Comparison of ENCODE assay signal across 10 mouse cellular contexts in the genomic region with DNA sequence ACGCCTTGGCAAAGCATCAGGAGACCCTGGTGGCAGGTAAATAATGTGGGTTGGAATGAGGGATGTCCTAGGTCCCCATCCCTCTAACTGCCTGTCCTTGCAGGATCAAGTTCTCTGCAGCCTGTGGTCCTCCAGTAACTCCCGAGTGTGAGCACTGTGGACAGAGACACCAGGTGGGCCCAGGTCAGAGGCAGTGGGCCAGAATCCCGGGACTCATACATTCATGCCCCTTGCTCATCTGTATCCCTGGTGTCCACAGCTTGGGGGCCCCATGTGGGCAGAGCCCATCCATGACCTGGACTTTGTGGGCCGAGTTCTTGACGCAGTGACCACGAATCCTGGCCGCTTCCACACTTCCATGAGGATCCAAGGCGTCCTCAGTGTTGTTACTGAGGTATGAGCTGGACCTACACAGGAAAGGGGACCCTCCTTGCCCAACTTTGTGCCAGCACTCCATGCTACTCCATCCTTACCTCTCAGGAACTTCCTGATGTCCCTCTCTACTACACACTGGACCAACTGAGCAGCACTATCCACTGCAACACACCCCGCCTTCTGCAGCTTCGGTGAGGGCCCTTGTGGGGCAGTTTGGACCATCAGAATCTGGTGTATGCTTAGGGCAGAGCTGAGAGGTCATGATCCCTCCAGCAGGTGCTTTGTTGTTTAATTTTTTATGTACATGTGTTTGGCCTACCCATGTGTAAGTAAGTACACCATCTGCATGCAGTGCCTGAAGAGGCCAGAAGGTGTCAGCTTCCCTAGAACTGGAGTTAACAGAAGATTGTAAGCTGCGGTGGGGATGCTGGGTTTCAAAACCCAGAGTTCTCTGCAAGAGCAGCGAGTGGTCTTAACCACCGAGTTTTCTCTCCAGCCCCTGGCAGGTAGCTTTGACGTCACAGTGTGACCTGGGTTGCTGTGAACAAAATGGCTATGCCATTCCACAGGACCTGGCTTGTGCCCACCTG. TPM values are rescaled to one million over a fixed set of nuclear protein-coding genes. Genes with fewer than 3 reads are reported as not detected.
A peak's percentile ranks its signal among the peaks of the same experiment; 100 is the strongest.
DNase-seq lines count a peak whose midpoint lies in the region; ATAC-seq and TF ChIP-seq lines count a peak whose summit lies in the region.
"Had no signal": no experiment of that assay in that cellular context is flagged by ENCODE, and none has a peak within 500 bp of the region (broad histone marks: within the 10 kb centered on the region; RNA-seq: fewer than 3 reads in every experiment).

No protein-coding gene starts in this region.

- peaks cover 1% of the 10 kb centered on the region; the same call in 1 of the 2 replicates for H3K4me1 ChIP-seq in forebrain, embryonic 11.5 days (replicated peaks; ENCODE audit: control insufficient read depth, insufficient read depth, low read length)
- peaks cover 10% of the 10 kb centered on the region; the same call in 1 of the 2 replicates for H3K4me1 ChIP-seq in forebrain, embryonic 16.5 days (replicated peaks; ENCODE audit: control insufficient read depth, insufficient read depth, low read length)
- no peaks in the 10 kb centered on the region; the same call in 1 of the 2 replicates for H3K4me1 ChIP-seq in lung, embryonic 14.5 days (ENCODE audit: insufficient read depth)
- H3K4me1 ChIP-seq in liver, embryonic 15.5 days (replicated peaks), result peaks cover 37% of the 10 kb centered on the region

- H3K4me3 ChIP-seq in forebrain, embryonic 11.5 days (ENCODE audit: low read depth, low read length), result no peak overlapping the region
- no peak overlapping the region for H3K4me3 ChIP-seq in forebrain, embryonic 16.5 days (replicated peaks; ENCODE audit: low read length)
- H3K4me3 ChIP-seq in lung, embryonic 14.5 days (ENCODE audit: low read depth, low read length), result no peak overlapping the region
- no peak overlapping the region for H3K4me3 ChIP-seq in liver, embryonic 15.5 days (replicated peaks)
- H3K4me3 ChIP-seq: heart, embryonic 15.5 days; midbrain, embryonic 12.5 days had no signal

- WGBS in forebrain, embryonic 11.5 days, result 85% methylated on average over 14 of the region's 14 CpGs
- 82% methylated on average over 14 of the region's 14 CpGs for WGBS in forebrain, embryonic 16.5 days
- 87% methylated on average over 14 of the region's 14 CpGs for WGBS in lung, embryonic 14.5 days
- 75% methylated on average over 14 of the region's 14 CpGs for WGBS in liver, embryonic 15.5 days (ENCODE audit: insufficient replicate concordance)

- peak; percentile 67 for TF ChIP-seq CTCF in lung, embryonic 14.5 days (IDR thresholded peaks at IDR 0.05; ENCODE audit: low read depth)

- peaks cover 3% of the 10 kb centered on the region; the same call in 1 of the 2 replicates for H3K36me3 ChIP-seq in forebrain, embryonic 11.5 days (ENCODE audit: control insufficient read depth, insufficient read depth, low read length)
- peaks cover 16% of the 10 kb centered on the region; the same call in 1 of the 2 replicates for H3K36me3 ChIP-seq in forebrain, embryonic 16.5 days (ENCODE audit: control insufficient read depth, insufficient read depth)
- peaks cover 54% of the 10 kb centered on the region for H3K36me3 ChIP-seq in lung, embryonic 14.5 days (ENCODE audit: insufficient read depth)
- peaks cover 68% of the 10 kb centered on the region for H3K36me3 ChIP-seq in liver, embryonic 15.5 days (replicated peaks)

- no peak for ATAC-seq in forebrain, embryonic 11.5 days (replicated peaks; ENCODE audit: low FRiP score)
- ATAC-seq in forebrain, embryonic 16.5 days, result no peak
- ATAC-seq in lung, embryonic 14.5 days (ENCODE audit: insufficient read depth), result no peak
- ATAC-seq in activated CD4-positive, CD25-positive, alpha-beta regulatory T cell, adult 4 months, result peak; percentile 50
- ATAC-seq in liver, embryonic 15.5 days (ENCODE audit: insufficient read depth), result no peak

- no peaks in the 10 kb centered on the region for H3K9me3 ChIP-seq in forebrain, embryonic 11.5 days (ENCODE audit: control insufficient read depth, low read length)
- H3K9me3 ChIP-seq in forebrain, embryonic 16.5 days (ENCODE audit: control insufficient read depth, low read length), result no peaks in the 10 kb centered on the region
- no peaks in the 10 kb centered on the region for H3K9me3 ChIP-seq in lung, embryonic 14.5 days (ENCODE audit: low read depth, low read length)
- H3K9me3 ChIP-seq in liver, embryonic 15.5 days (replicated peaks), result no peaks in the 10 kb centered on the region
- H3K9me3 ChIP-seq: heart, embryonic 15.5 days; midbrain, embryonic 12.5 days had no signal

- H3K9ac ChIP-seq in forebrain, embryonic 11.5 days (ENCODE audit: low read length), result no peak overlapping the region
- H3K9ac ChIP-seq in forebrain, embryonic 16.5 days (replicated peaks; ENCODE audit: low read depth, low read length), result no peak overlapping the region
- no peak overlapping the region for H3K9ac ChIP-seq in lung, embryonic 14.5 days
- H3K9ac ChIP-seq in liver, embryonic 15.5 days, result no peak overlapping the region
- H3K9ac ChIP-seq: heart, embryonic 15.5 days; midbrain, embryonic 12.5 days had no signal

- H3K27ac ChIP-seq in forebrain, embryonic 11.5 days (ENCODE audit: low read depth, low read length), result no peak overlapping the region
- H3K27ac ChIP-seq in forebrain, embryonic 16.5 days (ENCODE audit: low read length), result no peak overlapping the region
- no peak overlapping the region for H3K27ac ChIP-seq in lung, embryonic 14.5 days (ENCODE audit: low read depth)
- 0 out of 2 replicates have a peak overlapping the region, but pooled peaks have one; percentile 98 for H3K27ac ChIP-seq in liver, embryonic 15.5 days (replicated peaks)
- H3K27ac ChIP-seq: heart, embryonic 15.5 days; midbrain, embryonic 12.5 days had no signal

- no peak overlapping the region for H3K4me2 ChIP-seq in forebrain, embryonic 11.5 days (ENCODE audit: low read depth, low read length, severe bottlenecking)
- no peak overlapping the region for H3K4me2 ChIP-seq in forebrain, embryonic 16.5 days (ENCODE audit: low read length)
- no peak overlapping the region for H3K4me2 ChIP-seq in lung, embryonic 14.5 days
- H3K4me2 ChIP-seq in liver, embryonic 15.5 days, result no peak overlapping the region
- H3K4me2 ChIP-seq: heart, embryonic 15.5 days; midbrain, embryonic 12.5 days had no signal

- peaks cover 16% of the 10 kb centered on the region for H3K27me3 ChIP-seq in forebrain, embryonic 11.5 days (ENCODE audit: control insufficient read depth, insufficient read depth, low read length)
- peaks cover 13% of the 10 kb centered on the region for H3K27me3 ChIP-seq in forebrain, embryonic 16.5 days (replicated peaks; ENCODE audit: control insufficient read depth, insufficient read depth, low read length)
- 0 out of 2 replicates have a peak, but pooled peaks cover 4% of the 10 kb centered on the region for H3K27me3 ChIP-seq in lung, embryonic 14.5 days (ENCODE audit: insufficient read depth, low read length)
- no peaks in the 10 kb centered on the region for H3K27me3 ChIP-seq in liver, embryonic 15.5 days

- peak; percentile 70 for DNase-seq in forebrain, embryonic 11.5 days (ENCODE audit: low spot score)
- DNase-seq in lung, embryonic 14.5 days, result peak; percentile 82
- DNase-seq in lung, postnatal 25 days (ENCODE audit: low spot score), result no peak
- DNase-seq in urinary bladder, postnatal 25 days (ENCODE audit: low spot score), result no peak
- no peak for DNase-seq in adrenal gland, adult (ENCODE audit: inconsistent age in 2 of 2, low spot score in 1 of 2)

RNA-seq across cellular contexts. Expression of a gene that starts 3.8 kb away (rescaled TPM):
- polyA plus RNA-seq in forebrain, embryonic 11.5 days (2014; fragmentation: Nextera tagmentation; extraction: Ambion mirVana), result 5.0 and 5.7 TPM in 2 replicates
- polyA plus RNA-seq in forebrain, embryonic 16.5 days (2015; fragmentation: Nextera tagmentation; extraction: Ambion mirVana), result 2.6 and 2.9 TPM in 2 replicates
- polyA plus RNA-seq in lung, embryonic 14.5 days (2014; fragmentation: Nextera tagmentation; extraction: Ambion mirVana), result 12.0 and 12.5 TPM in 2 replicates
- polyA plus RNA-seq in activated CD4-positive, CD25-positive, alpha-beta regulatory T cell, adult 4 months (2017; shearing (Covaris generic)), result 1 to 10 TPM in 1 of 2 experiments, under 1 TPM in 1; 0.85 to 1.2 TPM
- 55.3 and 58.3 TPM in 2 replicates for polyA plus RNA-seq in liver, embryonic 15.5 days (2015; fragmentation: Nextera tagmentation; extraction: Ambion mirVana)

RNA-seq across cellular contexts. Expression of a gene that starts 9.8 kb away (rescaled TPM):
- 34.6 and 37.7 TPM in 2 replicates for polyA plus RNA-seq in forebrain, embryonic 11.5 days (2014; fragmentation: Nextera tagmentation; extraction: Ambion mirVana)
- 15.5 and 15.7 TPM in 2 replicates for polyA plus RNA-seq in forebrain, embryonic 16.5 days (2015; fragmentation: Nextera tagmentation; extraction: Ambion mirVana)
- polyA plus RNA-seq in lung, embryonic 14.5 days (2014; fragmentation: Nextera tagmentation; extraction: Ambion mirVana), result 29.8 and 33.8 TPM in 2 replicates
- polyA plus RNA-seq in activated CD4-positive, CD25-positive, alpha-beta regulatory T cell, adult 4 months (2017; shearing (Covaris generic)), result 10 to 100 TPM in 1 of 2 experiments, 1 to 10 TPM in 1; 9.4 to 12.5 TPM
- polyA plus RNA-seq in liver, embryonic 15.5 days (2015; fragmentation: Nextera tagmentation; extraction: Ambion mirVana), result 6.2 and 7.2 TPM in 2 replicates

RNA-seq across cellular contexts. Expression of a gene that starts 11.3 kb away (rescaled TPM):
- polyA plus RNA-seq in forebrain, embryonic 11.5 days (2014; fragmentation: Nextera tagmentation; extraction: Ambion mirVana), result 52.7 and 72.3 TPM in 2 replicates
- 63.4 and 73.3 TPM in 2 replicates for polyA plus RNA-seq in forebrain, embryonic 16.5 days (2015; fragmentation: Nextera tagmentation; extraction: Ambion mirVana)
- 66.1 and 68.6 TPM in 2 replicates for polyA plus RNA-seq in lung, embryonic 14.5 days (2014; fragmentation: Nextera tagmentation; extraction: Ambion mirVana)
- 10 to 100 TPM; 32.6 to 49.8 TPM for polyA plus RNA-seq in activated CD4-positive, CD25-positive, alpha-beta regulatory T cell, adult 4 months (2017; shearing (Covaris generic))
- polyA plus RNA-seq in liver, embryonic 15.5 days (2015; fragmentation: Nextera tagmentation; extraction: Ambion mirVana), result 27.9 and 36.1 TPM in 2 replicates

RNA-seq across cellular contexts. Expression of a gene that starts 25.4 kb away (rescaled TPM):
- 3.0 and 3.1 TPM in 2 replicates for polyA plus RNA-seq in forebrain, embryonic 11.5 days (2014; fragmentation: Nextera tagmentation; extraction: Ambion mirVana)
- 2.0 and 2.2 TPM in 2 replicates for polyA plus RNA-seq in forebrain, embryonic 16.5 days (2015; fragmentation: Nextera tagmentation; extraction: Ambion mirVana)
- 2.7 and 2.8 TPM in 2 replicates for polyA plus RNA-seq in lung, embryonic 14.5 days (2014; fragmentation: Nextera tagmentation; extraction: Ambion mirVana)
- polyA plus RNA-seq in activated CD4-positive, CD25-positive, alpha-beta regulatory T cell, adult 4 months (2017; shearing (Covaris generic)), result 10 to 100 TPM; 20.2 to 37.5 TPM
- 8.1 and 8.7 TPM in 2 replicates for polyA plus RNA-seq in liver, embryonic 15.5 days (2015; fragmentation: Nextera tagmentation; extraction: Ambion mirVana)

RNA-seq across cellular contexts. Expression of a gene that starts 34.8 kb away (rescaled TPM):
- 67.3 and 68.7 TPM in 2 replicates for polyA plus RNA-seq in forebrain, embryonic 11.5 days (2014; fragmentation: Nextera tagmentation; extraction: Ambion mirVana)
- 22.5 and 25.5 TPM in 2 replicates for polyA plus RNA-seq in forebrain, embryonic 16.5 days (2015; fragmentation: Nextera tagmentation; extraction: Ambion mirVana)
- polyA plus RNA-seq in lung, embryonic 14.5 days (2014; fragmentation: Nextera tagmentation; extraction: Ambion mirVana), result 81.7 and 83.8 TPM in 2 replicates
- polyA plus RNA-seq in activated CD4-positive, CD25-positive, alpha-beta regulatory T cell, adult 4 months (2017; shearing (Covaris generic)), result 10 to 100 TPM; 54.7 to 56.1 TPM
- 22.8 and 23.1 TPM in 2 replicates for polyA plus RNA-seq in liver, embryonic 15.5 days (2015; fragmentation: Nextera tagmentation; extraction: Ambion mirVana)

Comparison
In these comparisons a context has a peak if more than half of its experiments do, and no peak if none do; other contexts are left out.
1. DNase-seq: peak in forebrain, embryonic 11.5 days (single experiment) and lung, embryonic 14.5 days (single experiment); none in lung, postnatal 25 days (single experiment), urinary bladder, postnatal 25 days (single experiment) and adrenal gland, adult (0 of 2).